Mouse (Mus musculus) layer of hippocampus, postnatal 10 days (tissue): ENCODE measurements around the gene Nmnat3. TPM values are rescaled to one million over a fixed set of nuclear protein-coding genes. Genes with fewer than 3 reads are reported as not detected.
"Not testable (repeated sequence)": the region's sequence is repeated elsewhere in the genome, so short reads cannot be mapped to it uniquely, and the experiment has no call there.

Experiments used
- DNase-seq, 2 experiments: peaks; one replicate each; pipeline ENCODE4 v3.0.0; 2021; ENCODE audit warnings: low spot score in 2 of 2
- long read RNA-seq: library from polyadenylated mRNA; stranded (forward); transcript quantifications from one replicate; pipeline ENCODE4 v2.0.0, GENCODE M21; 2023
- total RNA-seq, 2 experiments: library from RNA; stranded (reverse); gene quantifications; 2 replicates each; pipeline ENCODE4 v1.2.3; 2021

Nmnat3 gene
- 1 to 10 TPM in 1 of 2 experiments, under 1 TPM in 1; 0.98 to 1.1 TPM for total RNA-seq
- long read RNA-seq, partial matches to known transcripts, result 0 of 3 reads
- long read RNA-seq, other reads (novel, unspliced or antisense), result 3 of 3 reads

DNA sequence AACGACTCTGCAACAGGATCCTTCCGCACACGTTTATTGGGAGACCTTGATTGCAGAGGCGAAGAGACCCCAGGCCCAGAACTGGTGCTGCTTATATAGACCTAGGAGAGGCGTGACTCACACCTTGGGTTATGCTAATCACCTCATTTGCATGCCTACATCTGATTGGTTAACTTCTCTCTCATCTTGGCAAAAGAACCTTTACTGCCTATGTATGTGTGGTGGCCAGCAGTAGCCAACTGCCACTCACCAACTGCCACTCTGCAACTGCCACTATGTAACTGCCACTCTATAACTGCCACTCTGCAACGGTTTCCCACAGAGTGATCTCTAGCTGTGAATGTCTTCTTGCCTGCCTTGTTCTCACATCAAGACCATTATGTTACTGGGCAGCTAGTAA lies at the start of gene Nmnat3:
Gene Nmnat3, plus strand, starts transcription at position 301 of the 400 bp plus-strand sequence.
- DNase-seq, result not testable (repeated sequence)

DNA sequence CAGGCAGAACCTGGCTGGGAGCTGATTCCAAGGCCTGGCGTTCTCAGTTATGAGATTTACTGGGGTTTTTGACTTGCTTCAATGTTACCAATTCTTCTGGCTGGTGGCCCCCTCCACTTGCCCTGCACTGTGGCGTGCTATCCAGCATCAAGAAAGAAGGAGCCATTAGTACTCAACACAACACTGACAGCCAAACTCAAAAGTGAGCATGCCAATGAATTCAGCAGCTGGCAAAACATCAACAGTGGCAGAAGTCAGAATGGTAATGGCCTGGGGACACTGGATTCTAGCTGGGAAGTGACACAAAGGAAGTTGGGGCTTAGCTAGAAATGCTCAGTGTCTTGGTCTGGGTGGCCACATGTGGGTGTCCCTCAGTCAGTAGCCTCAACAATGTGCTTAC lies 43.8 kb upstream of the Nmnat3 start:
- no peak for DNase-seq

DNA sequence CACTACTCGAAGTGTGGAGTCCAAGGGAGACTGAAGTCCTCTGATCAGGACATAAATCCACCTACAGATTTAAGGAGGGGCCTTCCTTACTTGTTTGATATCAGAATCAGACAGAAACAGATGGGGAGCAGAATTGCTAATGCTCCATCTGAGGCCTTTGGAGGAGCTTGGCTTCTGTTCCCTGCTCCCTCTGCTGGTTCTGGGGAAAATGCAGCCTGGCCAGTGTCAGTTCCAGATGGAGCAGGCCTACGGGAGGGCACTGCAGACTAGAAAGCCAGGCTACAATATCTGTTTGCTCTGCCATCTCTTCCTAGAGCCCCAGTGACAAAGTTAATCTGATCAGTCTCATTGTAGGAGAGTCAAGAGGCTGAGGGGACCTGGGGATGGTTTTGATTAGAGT lies 43.0 kb upstream of the Nmnat3 start:
- peak; percentile 74 to 78 for DNase-seq

DNA sequence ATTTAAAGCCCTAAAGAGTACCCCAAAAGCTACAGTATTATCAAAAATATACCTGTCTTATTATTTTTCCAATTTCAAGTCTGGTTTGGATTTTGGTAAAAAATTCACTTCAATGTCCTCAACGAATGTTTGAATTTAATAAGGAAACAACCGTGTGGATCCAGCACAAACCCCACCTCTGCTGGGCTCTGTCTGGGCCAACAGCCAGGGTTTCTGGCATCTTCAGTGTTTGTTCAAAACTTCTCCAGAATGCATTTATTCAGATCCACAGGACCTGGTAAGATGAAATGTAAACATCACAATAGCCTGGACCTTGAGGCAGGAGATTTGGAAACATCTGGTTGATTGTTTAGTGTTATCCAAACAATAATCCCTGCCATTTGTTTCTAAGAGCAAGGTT lies 42.0 kb upstream of the Nmnat3 start:
- DNase-seq, result no peak

DNA sequence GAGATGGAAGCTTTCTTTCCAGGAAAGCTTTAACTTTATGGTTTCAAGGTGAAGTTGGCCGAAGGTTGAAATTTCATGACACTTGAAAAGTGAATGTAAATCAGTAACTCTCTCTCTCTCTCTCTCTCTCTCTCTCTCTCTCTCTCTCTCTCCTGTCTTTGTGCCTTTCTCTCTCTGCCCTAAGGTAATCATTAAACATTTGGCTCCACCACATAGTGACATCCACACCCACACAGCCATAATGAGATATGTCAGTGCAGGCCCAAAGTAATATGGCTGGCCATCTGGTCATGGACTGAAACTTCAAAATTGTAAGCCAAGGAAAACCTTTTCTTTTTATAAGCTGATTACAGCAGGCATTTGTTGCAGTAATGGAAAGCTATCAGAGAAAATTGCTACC lies 40.9 kb upstream of the Nmnat3 start:
- no peak for DNase-seq

DNA sequence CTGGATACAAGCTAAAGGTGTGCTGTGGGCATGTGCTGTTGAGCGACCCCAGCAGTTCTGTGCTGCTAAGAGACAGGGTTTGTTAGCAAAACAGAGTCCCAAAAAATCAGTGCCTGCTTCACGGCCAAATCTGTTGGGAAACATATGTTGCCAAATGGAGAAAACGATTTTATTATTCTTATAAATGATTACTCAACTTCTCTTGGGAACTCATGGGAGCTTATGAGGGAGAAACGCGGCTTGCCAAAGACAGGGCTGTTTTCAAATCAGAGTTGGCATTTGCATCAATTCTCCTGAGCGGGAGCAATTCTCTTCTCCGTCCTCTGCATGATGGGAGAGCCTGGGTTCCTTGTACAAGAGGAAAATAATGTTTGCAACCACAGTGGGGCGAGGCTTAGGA lies 27.0 kb upstream of the Nmnat3 start:
- DNase-seq, result peak in 1 of 2 experiments; percentile 34

DNA sequence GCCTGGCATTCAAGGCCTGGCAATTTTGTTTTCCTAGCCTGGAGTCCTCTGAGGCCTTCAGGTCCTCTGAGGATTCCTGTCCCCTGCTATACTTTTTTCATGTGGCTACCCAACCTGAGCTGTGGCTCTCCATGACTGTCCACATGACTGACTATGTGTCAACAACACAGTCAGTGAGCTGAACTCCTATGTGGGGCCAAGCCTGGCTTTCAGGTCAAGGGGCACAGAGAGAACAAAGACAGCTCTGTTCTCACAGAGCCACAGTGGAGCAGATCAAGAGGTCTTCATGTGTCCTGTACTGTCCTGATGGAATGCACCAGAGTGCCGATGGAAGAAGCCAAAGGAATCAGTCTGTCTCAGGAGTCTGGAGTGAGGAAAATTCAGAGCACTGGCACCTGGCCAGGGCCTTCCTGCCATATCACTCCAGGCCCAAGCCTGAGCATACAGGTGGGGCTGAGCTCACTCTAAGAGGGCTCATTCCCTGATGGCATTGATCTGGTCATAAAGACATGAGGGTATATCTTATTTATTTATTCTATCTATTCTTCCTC lies 25.7 kb upstream of the Nmnat3 start:
- no peak for DNase-seq

DNA sequence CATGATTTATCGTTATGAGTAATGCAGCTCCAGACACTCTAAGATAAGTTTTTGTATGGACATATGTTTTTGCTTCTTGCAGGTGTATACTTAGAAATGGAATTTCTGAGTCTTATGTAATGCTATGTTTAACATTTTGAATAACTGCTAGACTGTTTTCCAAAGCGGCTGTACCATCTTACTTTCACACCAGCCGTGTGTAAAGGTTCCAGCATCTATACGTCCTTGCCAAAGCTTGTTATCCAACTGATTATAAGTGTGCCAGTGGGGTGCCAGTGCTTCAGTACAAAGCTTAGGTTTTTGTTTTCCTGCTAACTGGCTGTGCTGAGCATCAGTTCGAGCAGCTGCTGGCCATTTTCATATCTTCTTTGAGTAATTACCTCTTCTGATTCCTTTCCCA lies 22.3 kb upstream of the Nmnat3 start:
- no peak for DNase-seq

DNA sequence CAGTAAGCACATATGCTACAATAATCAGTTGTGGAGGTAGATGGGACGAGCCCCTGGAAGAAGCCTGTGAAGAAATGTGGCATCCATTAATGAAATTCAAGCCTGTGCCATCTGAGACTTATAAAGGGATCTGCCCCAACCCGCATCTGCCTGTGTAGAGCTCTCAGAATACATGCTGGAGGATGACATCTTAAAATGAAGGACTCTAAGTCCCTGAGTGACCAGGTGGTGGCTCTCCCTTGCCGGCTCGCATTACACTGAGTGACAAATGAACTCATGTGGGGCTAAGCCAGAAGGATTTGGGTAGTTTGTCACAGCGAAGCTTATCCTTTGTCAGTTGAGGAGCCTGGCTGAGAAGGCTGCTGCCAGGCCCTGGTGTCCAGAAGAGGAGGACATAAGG lies 14.5 kb upstream of the Nmnat3 start:
- no peak for DNase-seq

DNA sequence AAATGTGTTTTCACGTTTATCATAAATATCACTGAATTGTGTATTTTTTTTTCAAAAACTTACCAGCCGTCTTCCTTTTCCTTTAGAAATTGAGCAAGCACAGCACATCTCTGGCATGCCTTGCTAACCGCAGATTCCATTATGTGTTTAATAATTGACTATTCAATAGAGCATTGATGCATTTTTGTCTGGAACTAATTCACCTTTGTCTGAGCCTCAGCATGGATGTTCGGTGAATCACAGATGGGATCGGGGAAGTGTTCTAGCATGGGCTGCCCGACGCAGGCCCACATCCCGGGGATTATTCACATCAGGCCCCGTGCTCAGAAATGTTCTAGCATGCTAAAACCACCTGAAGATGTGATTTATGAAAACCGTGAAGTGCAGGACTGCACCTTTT lies 12.2 kb upstream of the Nmnat3 start:
- DNase-seq, result no peak

DNA sequence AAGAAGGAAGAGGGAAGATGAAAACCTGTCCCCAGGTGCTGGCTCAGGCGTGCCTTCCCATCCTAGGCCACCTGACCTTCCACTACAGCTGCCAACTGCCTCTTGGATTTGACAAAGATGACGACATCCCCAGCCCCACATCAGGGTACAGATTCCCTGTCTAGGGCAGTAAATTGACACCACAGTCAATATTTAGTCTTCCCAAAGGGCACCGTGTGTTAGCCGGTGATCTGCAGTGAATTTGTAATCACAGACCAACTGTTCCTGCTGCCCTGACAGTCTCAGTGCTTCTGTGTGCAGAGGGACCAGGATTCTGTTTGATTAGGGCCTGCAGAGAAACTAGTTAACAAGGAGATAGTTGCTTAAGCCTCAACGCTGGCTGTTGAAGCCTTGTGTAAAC lies 7.1 kb upstream of the Nmnat3 start:
- no peak for DNase-seq

DNA sequence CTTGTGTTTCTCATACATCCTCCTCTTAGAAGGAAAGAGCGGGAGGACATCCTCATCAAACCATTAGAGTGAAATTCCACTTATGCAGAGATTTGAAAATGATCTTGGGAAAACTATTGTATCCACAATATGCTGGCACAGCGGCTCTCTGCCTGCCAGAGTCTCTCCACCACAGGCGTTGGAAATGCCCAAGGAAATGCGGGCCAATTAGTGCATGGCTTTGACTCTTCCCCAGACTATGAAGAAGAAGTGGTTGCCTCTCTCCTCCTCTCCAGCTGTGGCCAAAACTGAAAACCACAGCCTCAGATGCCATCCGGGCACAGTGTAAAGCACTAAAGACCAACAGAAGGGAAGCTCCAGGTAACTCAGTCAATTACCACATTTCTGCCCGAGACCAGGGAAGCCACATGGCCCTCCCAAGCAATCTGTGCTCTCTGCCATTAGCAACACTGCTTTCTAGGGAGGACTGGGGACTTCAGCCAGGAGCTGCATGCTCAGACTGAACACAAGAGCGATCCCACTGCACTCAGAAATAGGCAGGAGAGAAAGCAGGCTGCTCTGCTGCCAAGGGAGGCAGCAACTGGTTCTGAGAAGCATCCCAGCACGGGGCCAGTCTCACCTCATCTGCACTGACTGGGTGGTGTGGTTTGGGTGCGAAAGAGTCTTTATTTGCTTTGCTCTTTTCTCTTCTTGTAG lies 1.5 kb upstream of the Nmnat3 start:
- DNase-seq, result peak in 1 of 2 experiments; percentile 29

DNA sequence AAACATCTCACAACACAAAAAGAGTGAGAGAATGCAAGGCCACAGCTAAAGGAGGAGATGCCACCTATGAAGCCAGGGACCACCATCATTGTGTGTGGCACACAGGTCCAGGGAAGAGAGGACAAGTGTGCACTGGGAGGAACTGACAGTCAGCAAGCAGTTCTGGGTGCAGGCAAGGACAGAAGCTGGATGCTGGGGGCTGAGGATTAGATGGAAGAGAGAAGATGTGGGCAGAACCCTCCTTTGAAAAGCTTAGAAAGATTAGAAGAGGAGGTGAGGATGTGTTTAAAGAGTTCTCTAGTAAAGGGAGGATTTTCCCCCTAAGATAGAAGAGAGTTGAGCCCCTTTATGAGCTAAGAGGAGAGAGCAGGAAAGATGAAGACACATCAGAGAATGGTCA lies 2.4 kb downstream of the Nmnat3 start:
- no peak for DNase-seq

DNA sequence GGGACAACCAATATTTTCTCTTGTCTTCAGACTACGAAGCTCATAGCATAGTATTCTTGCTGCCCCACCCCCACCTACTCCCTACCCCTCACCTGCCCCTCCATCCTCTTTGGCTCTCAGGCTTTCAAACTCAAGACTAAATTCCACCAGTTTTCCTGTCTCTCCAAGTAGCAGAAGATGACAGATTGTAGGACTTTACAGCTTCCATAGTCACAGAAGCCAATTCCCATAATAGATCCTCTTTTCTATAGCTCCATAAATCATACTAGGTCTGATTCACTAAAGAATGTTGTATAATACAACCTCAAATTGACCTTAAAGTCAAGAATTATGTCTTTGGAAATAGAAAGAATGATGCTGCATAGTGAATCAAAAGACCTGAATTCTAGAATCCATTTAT lies 3.4 kb downstream of the Nmnat3 start:
- DNase-seq, result no peak

DNA sequence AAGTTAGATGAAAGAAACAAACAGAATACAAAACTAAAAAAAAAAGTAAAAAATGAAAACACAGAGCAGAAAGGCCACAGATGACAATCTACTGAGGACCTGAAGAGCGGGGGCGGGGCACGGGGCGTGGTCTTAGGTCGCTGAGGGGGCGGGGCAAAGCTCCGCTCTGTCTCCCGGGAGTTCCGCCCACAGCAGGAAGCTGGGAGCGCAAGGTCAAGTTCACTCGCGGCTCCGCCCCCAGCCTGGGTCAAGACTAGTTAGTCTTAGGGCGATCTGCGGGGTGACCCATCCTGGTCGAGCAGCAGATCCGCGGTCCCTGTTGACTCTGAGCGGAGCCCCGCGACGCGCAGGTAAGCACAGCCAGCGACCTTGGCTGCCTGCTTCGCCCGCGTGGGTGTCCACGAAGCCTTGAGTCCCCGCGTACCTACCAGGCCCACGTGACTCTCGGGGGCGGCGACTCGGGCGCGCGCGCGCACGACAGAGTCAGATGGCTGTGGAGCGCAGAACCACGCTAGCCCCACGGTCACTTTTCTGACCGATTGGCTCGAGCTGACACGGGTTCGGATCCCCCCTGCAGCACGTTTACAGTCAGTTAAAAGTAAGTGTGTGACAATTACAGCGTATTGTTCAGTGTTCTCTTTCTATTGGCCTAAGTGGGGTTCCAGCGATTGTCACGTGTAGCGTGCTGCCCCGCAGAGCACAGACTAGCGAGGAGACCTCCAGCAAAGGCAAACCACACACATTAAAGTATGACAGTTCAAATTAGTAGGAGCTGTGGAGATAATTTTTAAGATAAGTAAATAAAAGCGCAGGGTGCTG lies 9.4 kb downstream of the Nmnat3 start:
- DNase-seq, result peak; percentile 67 to 73

DNA sequence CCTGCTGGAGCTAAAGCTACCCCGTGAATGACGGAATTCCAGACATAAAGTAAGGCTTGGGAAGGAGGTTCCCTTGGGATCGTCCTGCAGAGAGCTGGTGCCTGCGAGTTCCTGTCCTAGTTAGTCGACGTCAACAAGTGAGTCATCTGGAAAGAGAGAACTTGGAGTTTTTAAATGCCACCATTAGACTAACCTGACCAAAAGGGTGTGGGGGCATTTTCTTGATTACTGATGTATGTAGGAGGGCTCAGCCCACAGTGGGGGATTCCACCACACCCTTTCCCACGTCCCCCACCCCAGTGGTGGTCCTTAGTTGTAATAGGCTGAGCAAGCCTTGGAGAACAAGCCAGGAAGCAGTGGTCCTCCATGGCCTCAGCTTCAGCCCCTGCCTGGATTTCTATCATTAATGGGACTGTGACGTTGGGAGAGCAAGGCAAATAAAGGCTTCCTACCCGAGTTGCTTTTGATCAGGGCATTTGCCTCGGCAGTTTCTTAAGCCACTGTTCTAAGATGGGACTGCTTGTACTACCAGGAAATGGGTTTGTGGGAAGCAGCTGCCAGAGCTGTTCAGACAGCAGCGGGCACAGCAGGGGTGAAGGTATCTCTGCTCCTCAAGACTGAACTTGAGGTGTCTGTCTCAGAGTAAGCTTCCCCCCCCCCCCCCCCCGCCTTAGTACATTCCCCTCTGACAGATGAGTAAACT lies 10.2 kb downstream of the Nmnat3 start:
- DNase-seq, result no peak

DNA sequence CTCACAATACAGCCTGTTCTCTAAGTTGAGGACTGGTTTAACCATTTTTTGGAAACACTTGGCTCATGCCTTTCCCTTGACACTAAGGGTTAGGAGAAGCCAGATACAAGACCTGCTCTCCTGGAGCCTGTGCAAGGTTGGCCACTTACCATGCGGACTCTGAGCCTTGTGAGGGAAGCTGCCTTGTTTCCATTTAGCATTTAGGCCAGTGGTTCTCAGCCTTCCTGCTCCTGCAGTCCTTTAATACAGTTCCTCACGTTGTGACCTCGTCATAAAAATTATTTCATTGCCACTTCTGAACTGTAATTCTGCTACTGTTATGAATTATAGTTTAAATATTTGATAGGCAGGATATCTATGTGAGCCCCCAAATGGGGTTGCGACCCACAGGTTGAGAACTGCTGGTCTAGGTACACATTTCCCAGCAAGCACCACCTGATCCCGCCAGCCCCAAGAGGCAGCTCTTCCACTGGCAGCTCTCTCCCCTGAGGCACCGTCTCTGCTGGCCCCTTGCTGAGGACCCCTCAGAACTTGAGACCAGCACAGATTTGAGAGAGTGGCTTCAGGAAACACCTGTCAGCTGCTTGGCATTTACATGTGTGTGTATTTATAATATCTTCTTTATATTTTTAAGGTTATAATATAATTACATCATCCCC lies 10.8 kb downstream of the Nmnat3 start:
- DNase-seq, result no peak

DNA sequence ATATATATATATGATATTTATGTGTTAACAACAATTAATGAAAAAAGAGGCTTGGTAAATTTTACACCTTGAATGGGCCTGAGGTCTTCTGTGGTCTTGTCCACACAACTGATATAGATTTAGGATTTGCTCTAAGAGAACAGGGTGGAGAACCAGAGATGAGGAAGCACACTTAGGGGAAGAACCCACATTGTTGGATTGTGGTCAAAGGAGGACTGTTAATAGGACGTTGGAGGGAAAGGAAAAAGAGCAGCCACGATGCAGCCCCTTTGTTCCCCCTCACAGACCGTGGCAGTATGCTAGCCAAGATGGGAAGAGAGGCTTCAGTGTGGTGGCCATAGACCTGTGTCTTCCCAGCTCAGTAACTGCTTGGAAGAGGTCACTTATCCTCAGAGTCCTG lies 11.5 kb downstream of the Nmnat3 start:
- no peak for DNase-seq

DNA sequence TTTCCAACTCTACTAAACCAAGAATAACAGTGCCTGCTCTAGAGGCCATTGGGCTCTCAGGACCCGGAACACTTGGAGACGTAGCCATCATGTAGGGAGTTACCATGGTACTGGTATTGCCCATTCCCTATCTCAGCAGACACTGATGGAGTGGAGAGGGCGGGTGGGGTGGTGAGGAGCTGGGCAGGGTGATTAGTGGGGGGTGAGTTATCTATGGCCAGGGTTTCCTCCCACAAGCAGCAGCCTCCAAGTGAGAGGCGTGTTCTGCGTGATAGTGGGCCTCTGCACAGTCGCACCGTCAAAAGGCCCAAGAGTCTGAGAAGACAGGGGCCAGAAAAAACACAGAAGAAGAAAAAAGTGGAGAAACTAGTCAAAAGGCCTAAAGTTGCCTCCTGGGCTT lies 12.0 kb downstream of the Nmnat3 start:
- no peak for DNase-seq

DNA sequence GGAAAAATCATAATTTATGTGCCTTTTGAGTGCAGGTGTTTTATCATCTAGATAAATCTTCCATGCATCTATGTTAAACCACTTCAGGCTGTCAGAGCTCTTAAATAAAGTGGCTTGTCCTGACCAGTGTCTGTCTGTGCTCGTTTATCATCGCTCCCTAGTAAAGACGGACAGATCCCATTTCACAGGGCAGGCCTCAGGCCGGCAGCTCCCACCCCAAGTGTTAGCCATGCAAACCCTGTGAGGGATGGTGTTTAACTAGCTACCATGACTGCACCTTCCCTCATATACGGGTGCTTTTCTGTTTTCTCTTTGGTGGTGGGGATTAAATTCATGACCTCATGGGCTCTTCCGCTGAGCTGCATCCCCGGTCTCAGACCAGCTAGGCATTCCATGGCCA lies 13.3 kb downstream of the Nmnat3 start:
- no peak for DNase-seq

DNA sequence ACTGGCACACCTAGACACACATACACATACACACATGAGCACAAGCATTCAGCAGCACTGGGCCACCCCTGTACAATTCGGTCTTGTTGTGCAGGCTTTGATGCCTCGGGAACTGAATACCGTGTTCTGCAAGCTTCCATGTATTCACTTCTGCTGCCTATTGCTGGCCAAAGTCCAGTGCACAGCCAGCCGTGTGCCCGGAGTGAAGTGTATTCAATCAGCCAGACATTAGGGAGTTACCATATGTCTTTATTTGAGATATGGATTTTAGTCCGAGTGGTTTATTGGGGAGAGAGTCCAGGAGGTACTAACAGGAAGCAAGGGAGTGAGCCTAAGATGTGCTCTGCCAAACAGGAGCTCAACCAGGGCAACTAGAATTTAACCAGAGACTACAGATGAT lies 19.8 kb downstream of the Nmnat3 start:
- no peak for DNase-seq
